28 mouse cellular contexts compared by ENCODE assay signal in genomic region chr4:100209106-100209505, GRCm38 (mm10).
A peak's percentile ranks its signal among the peaks of the same experiment; 100 is the strongest.
DNase-seq lines count a peak whose midpoint lies in the region; ATAC-seq lines count a peak whose summit lies in the region.
"Had no signal": no experiment of that assay in that cellular context is flagged by ENCODE, and none has a peak within 500 bp of the region (broad histone marks: within the 10 kb centered on the region; RNA-seq: fewer than 3 reads in every experiment).

No protein-coding gene starts in this region.

- H3K4me1 ChIP-seq in heart, embryonic 16.5 days (ENCODE audit: control insufficient read depth, insufficient read depth, low read length), result peaks cover 17% of the 10 kb centered on the region
- H3K4me1 ChIP-seq in midbrain, embryonic 11.5 days (ENCODE audit: control insufficient read depth, insufficient read depth, low read length), result no peaks in the 10 kb centered on the region
- H3K4me1 ChIP-seq in midbrain, embryonic 16.5 days (ENCODE audit: control insufficient read depth, insufficient read depth, low read length), result no peaks in the 10 kb centered on the region
- peaks cover 46% of the 10 kb centered on the region for H3K4me1 ChIP-seq in embryonic facial prominence, embryonic 10.5 days
- H3K4me1 ChIP-seq: forebrain, embryonic 12.5 days had no signal

- intact Hi-C loops in heart, postnatal 10 days (cut with DNase I), result no loop called here

- ATAC-seq in heart, embryonic 16.5 days (replicated peaks; ENCODE audit: extremely low read depth, insufficient read depth, low FRiP score), result no peak
- no peak for ATAC-seq in midbrain, embryonic 11.5 days (ENCODE audit: low FRiP score)
- ATAC-seq in midbrain, embryonic 16.5 days, result no peak
- ATAC-seq: forebrain, embryonic 16.5 days; hindbrain, postnatal 0 days; inflammation-experienced regulatory T-cells, adult 6 months; intestine, embryonic 16.5 days had no signal

- H3K27ac ChIP-seq in heart, embryonic 16.5 days (ENCODE audit: low read length), result peak overlapping the region; percentile 62
- H3K27ac ChIP-seq in midbrain, embryonic 11.5 days (ENCODE audit: low read depth, low read length), result no peak overlapping the region
- no peak overlapping the region for H3K27ac ChIP-seq in midbrain, embryonic 16.5 days (ENCODE audit: low read length)
- H3K27ac ChIP-seq in embryonic facial prominence, embryonic 10.5 days (replicated peaks), result 0 out of 2 replicates have a peak overlapping the region, but pooled peaks have one; percentile 15
- H3K27ac ChIP-seq: embryonic facial prominence, embryonic 13.5 days; forebrain, embryonic 12.5 days; gastrocnemius, adult 2 months; hindbrain, embryonic 14.5 days; hindbrain, postnatal 0 days had no signal

- no peak overlapping the region for H3K4me3 ChIP-seq in heart, embryonic 16.5 days (ENCODE audit: low read length)
- H3K4me3 ChIP-seq in midbrain, embryonic 11.5 days (ENCODE audit: low read depth, low read length), result no peak overlapping the region
- H3K4me3 ChIP-seq in midbrain, embryonic 16.5 days (ENCODE audit: low read depth, low read length), result no peak overlapping the region
- no peak overlapping the region for H3K4me3 ChIP-seq in embryonic facial prominence, embryonic 10.5 days
- H3K4me3 ChIP-seq: embryonic facial prominence, embryonic 13.5 days; erythroblast, embryonic 14.5 days; forebrain, embryonic 12.5 days; gastrocnemius, adult 2 months had no signal

- no peaks in the 10 kb centered on the region for H3K9me3 ChIP-seq in heart, embryonic 16.5 days (replicated peaks; ENCODE audit: control insufficient read depth, low read length)
- no peaks in the 10 kb centered on the region for H3K9me3 ChIP-seq in midbrain, embryonic 11.5 days (ENCODE audit: control insufficient read depth, low read length)
- H3K9me3 ChIP-seq in midbrain, embryonic 16.5 days (replicated peaks; ENCODE audit: control insufficient read depth, low read length, poor library complexity, severe bottlenecking), result no peaks in the 10 kb centered on the region
- no peaks in the 10 kb centered on the region for H3K9me3 ChIP-seq in embryonic facial prominence, embryonic 10.5 days
- H3K9me3 ChIP-seq: embryonic facial prominence, embryonic 13.5 days; forebrain, embryonic 12.5 days; G1E had no signal

- H3K4me2 ChIP-seq in heart, embryonic 16.5 days (ENCODE audit: low read depth, low read length), result no peak overlapping the region
- no peak overlapping the region for H3K4me2 ChIP-seq in midbrain, embryonic 11.5 days
- H3K4me2 ChIP-seq in midbrain, embryonic 16.5 days (ENCODE audit: low read length), result no peak overlapping the region
- H3K4me2 ChIP-seq: embryonic facial prominence, embryonic 13.5 days; forebrain, embryonic 12.5 days; hindbrain, embryonic 14.5 days had no signal

- H3K36me3 ChIP-seq in heart, embryonic 16.5 days (ENCODE audit: control insufficient read depth, insufficient read depth), result no peaks in the 10 kb centered on the region
- H3K36me3 ChIP-seq in midbrain, embryonic 11.5 days (ENCODE audit: control insufficient read depth, insufficient read depth, low read length), result no peaks in the 10 kb centered on the region
- no peaks in the 10 kb centered on the region for H3K36me3 ChIP-seq in midbrain, embryonic 16.5 days (ENCODE audit: control insufficient read depth, insufficient read depth, low read length)
- H3K36me3 ChIP-seq in embryonic facial prominence, embryonic 10.5 days (replicated peaks), result no peaks in the 10 kb centered on the region
- H3K36me3 ChIP-seq: embryonic facial prominence, embryonic 13.5 days; forebrain, embryonic 12.5 days; G1E had no signal

- H3K27me3 ChIP-seq in heart, embryonic 16.5 days (ENCODE audit: control insufficient read depth, insufficient read depth, low read length), result no peaks in the 10 kb centered on the region
- no peaks in the 10 kb centered on the region for H3K27me3 ChIP-seq in midbrain, embryonic 11.5 days (ENCODE audit: control insufficient read depth, insufficient read depth, low read length)
- H3K27me3 ChIP-seq in midbrain, embryonic 16.5 days (ENCODE audit: control insufficient read depth, insufficient read depth, low read depth, low read length), result no peaks in the 10 kb centered on the region
- no peaks in the 10 kb centered on the region; the same call in 1 of the 2 replicates for H3K27me3 ChIP-seq in embryonic facial prominence, embryonic 10.5 days (replicated peaks; ENCODE audit: low read depth, poor library complexity, severe bottlenecking)
- H3K27me3 ChIP-seq: CH12.LX; embryonic facial prominence, embryonic 13.5 days; forebrain, embryonic 12.5 days had no signal

- 35% methylated on average over 4 of the region's 4 CpGs for WGBS in heart, embryonic 16.5 days
- 87% methylated on average over 4 of the region's 4 CpGs for WGBS in midbrain, embryonic 11.5 days
- WGBS in midbrain, embryonic 16.5 days, result 68% methylated on average over 4 of the region's 4 CpGs
- WGBS in embryonic facial prominence, embryonic 10.5 days, result 80% methylated on average over 4 of the region's 4 CpGs

- DNase-seq in heart, adult 11 months, result peak; percentile 19
- no peak for DNase-seq in heart, postnatal 10 days
- DNase-seq in heart, adult 8-10 months (ENCODE audit: low spot score), result no peak
- peak; percentile 6 for DNase-seq in midbrain, embryonic 11.5 days (ENCODE audit: low spot score, missing footprints)
- DNase-seq in embryonic facial prominence, embryonic 10.5 days (ENCODE audit: low spot score), result no peak
- DNase-seq: adrenal gland, adult 2 months; adrenal gland, postnatal 14 days; B cell, adult 2 months; cerebellum, adult 11 months; cerebellum, adult 2 months; cerebellum, adult 9-11 months; cerebellum, postnatal 25 days; gastrocnemius, adult 2 months; gastrocnemius, postnatal 14 days; heart, postnatal 4 days; kidney, adult 18-20 months had no signal

- H3K9ac ChIP-seq in heart, embryonic 16.5 days (ENCODE audit: low read length), result peak overlapping the region; percentile 3; the same call in 1 of the 2 replicates
- H3K9ac ChIP-seq in midbrain, embryonic 11.5 days (ENCODE audit: low read length), result no peak overlapping the region
- H3K9ac ChIP-seq in midbrain, embryonic 16.5 days (ENCODE audit: low read depth, low read length), result no peak overlapping the region
- H3K9ac ChIP-seq: embryonic facial prominence, embryonic 13.5 days; forebrain, embryonic 12.5 days; hindbrain, embryonic 14.5 days had no signal

Comparison
In these comparisons a context has a peak if more than half of its experiments do, and no peak if none do; other contexts are left out.
1. DNase-seq: peak in heart, adult 11 months (single experiment) and midbrain, embryonic 11.5 days (single experiment); none in heart, postnatal 10 days (0 of 2), heart, adult 8-10 months (single experiment) and embryonic facial prominence, embryonic 10.5 days (single experiment).
2. H3K27ac ChIP-seq: peak in heart, embryonic 16.5 days (single experiment) and embryonic facial prominence, embryonic 10.5 days (single experiment); none in midbrain, embryonic 11.5 days (single experiment) and midbrain, embryonic 16.5 days (single experiment).